In genomic region chr16:33288536-33288935, GRCm38 (mm10) we compare ENCODE assay signal across 19 mouse cellular contexts.
"Had no signal": no experiment of that assay in that cellular context is flagged by ENCODE, and none has a peak within 500 bp of the region (broad histone marks: within the 10 kb centered on the region; RNA-seq: fewer than 3 reads in every experiment).

No protein-coding gene starts in this region.

- H3K27ac ChIP-seq: lung, embryonic 15.5 days; macrophage; midbrain, embryonic 13.5 days; midbrain, embryonic 15.5 days; neural tube, embryonic 12.5 days had no signal

- ATAC-seq: liver, postnatal 0 days; lung, postnatal 0 days; midbrain, embryonic 13.5 days; midbrain, embryonic 15.5 days had no signal

- H3K4me3 ChIP-seq: lung, embryonic 15.5 days; megakaryocyte, embryonic 14.5 days; midbrain, embryonic 13.5 days; midbrain, embryonic 15.5 days; neural tube, embryonic 12.5 days had no signal

- H3K9ac ChIP-seq: liver, postnatal 0 days; lung, embryonic 15.5 days; midbrain, embryonic 13.5 days; midbrain, embryonic 15.5 days; neural tube, embryonic 12.5 days had no signal

- DNase-seq: liver, postnatal 0 days; lung, adult 2 months; lung, postnatal 14 days; lung, postnatal 36 days; retina, postnatal 1 day; right cerebral cortex, adult 18-20 months; right cerebral cortex, postnatal 14 days; spleen, adult 18-20 months; thymus, adult 18-20 months; thymus, postnatal 14 days; thymus, postnatal 36 days had no signal

- H3K4me1 ChIP-seq: lung, embryonic 15.5 days; megakaryocyte, embryonic 14.5 days; midbrain, embryonic 13.5 days; midbrain, embryonic 15.5 days; neural tube, embryonic 12.5 days had no signal

- H3K9me3 ChIP-seq: lung, embryonic 15.5 days; midbrain, embryonic 15.5 days had no signal

- H3K4me2 ChIP-seq: lung, embryonic 15.5 days; midbrain, embryonic 11.5 days; midbrain, embryonic 13.5 days; midbrain, embryonic 15.5 days; neural tube, embryonic 12.5 days had no signal

- H3K27me3 ChIP-seq: lung, embryonic 15.5 days; megakaryocyte, embryonic 14.5 days; midbrain, embryonic 13.5 days; midbrain, embryonic 15.5 days; neural tube, embryonic 12.5 days had no signal
